Mouse (Mus musculus) large intestine, adult 2 months (tissue): Measurements from ENCODE around the gene Sstr2. TPM values are rescaled to one million over a fixed set of nuclear protein-coding genes. Genes with fewer than 3 reads are reported as not detected.
"Not testable (repeated sequence)": the region's sequence is repeated elsewhere in the genome, so short reads cannot be mapped to it uniquely, and the experiment has no call there.

ENCODE experiments used
- DNase-seq: peaks from one replicate; pipeline ENCODE4 v3.0.0-alpha.2; 2012; ENCODE audit warnings: low read depth, low spot score
- WGBS: fragments of 180-500 bp; shearing (Covaris S2); methylation state at CpG from one replicate; pipeline ENCODE4 v1.1.7; 2018; 5-methylcytosine and 5-hydroxymethylcytosine counted together
- polyA plus RNA-seq: library from polyadenylated mRNA; depleted of rRNA; stranded (reverse); fragments of >200 nt; gene quantifications from 2 replicates; pipeline ENCODE4 v1.2.3, GENCODE M21; 2012

The Sstr2 gene
- polyA plus RNA-seq, 1 experiment: 0.20 TPM

DNA sequence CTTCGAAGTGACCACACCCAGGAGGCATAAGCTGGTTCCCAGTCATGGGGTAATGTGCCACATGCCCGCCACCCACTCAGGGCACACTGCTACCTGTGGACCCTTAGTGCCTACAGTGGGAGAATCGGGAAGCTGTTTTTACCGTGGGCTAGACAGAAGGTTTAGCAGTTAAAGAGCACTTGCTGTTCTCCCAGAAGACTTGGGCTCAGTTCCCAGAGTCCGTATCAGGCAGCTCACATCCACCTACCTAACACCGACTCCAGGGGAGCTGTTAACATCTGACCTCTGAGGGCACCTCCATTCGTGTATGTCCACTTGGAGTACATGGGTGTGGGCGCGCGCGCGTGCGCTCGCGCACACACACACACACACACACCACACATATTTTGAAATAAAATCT, 35.0 kb downstream of the Sstr2 start:
- WGBS: 95% methylated on average over 15 of the region's 15 CpGs

DNA sequence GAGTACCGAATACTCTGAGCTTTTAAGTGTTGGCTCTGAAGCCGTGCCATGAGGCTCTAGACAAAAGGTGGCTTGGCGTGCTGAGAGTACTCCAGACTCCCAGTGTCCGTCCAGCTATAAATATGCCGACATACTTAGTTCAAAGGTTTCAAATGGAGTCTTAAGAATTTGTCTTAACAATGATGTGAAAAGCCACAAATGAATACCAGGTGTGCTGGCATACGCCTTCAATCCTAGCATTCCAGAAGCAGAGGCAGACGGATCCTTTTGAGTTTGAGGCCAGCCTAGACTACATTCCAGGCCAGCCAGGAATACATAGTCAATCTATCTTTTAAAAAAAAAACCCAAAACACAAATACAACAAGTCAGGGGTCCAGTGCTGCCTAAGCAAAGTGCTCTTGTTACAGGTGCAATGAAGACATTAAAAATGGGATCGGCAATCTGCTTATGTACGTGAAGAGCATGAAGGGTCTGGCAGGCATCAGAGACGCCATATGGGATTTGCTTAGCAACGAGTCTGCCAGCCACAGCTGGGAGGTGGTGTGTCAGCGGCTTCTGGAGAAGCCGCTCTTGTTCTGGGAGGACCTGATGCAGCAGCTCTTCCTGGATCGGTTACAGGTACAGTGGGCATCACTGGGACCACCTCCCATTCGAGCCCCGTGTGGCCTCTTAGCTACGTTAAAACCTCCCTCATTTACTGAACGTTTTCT, 35.6 kb downstream of the Sstr2 start:
- DNase-seq: no peak
- WGBS: 88% methylated on average over 18 of the region's 18 CpGs

More for the DNA sequence above, 35.0 kb downstream of the Sstr2 start:
- DNase-seq: no peak

DNA sequence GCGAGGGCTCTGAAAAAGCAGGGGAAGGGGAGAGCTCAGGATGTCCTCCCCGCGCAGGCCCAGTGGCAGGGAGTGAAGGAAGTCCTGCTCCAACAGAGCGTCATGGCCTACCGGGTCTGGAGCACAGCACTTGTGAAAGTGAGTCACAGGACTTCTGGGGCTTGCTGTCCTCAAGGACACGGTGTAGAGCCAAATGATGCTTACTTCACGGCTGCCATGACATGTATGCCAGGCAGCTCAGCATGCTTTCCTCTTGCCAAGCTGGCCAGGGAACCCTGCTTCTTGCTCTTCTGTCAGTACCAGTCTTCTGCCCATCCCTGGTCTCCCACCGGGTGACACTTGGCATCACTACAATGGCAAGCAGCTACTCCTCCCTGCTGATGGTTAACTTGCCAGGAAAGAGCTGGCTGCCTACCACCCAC, 37.4 kb downstream of the Sstr2 start:
- WGBS: 77% methylated on average over 8 of the region's 8 CpGs
- no peak for DNase-seq

DNA sequence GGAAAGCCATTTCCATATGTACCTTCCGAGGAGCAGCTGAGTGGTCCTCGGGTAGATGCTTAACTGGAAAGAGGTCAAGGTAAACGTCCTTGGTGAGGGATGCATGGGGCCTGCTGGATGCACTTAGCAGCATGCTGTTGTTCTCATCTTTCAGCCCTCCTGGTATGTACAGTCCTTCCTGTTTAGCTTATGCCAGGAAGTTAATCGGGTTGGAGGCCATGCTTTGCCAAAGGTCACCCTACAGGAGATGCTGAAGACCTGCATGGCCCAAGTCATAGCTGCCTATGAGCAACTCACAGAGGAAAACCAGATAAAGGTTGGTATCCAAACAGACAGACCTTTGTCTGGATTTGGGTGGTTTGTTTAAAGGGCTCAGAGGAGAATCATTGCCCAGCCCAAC, 38.1 kb downstream of the Sstr2 start:
- 48% methylated on average over 4 of the region's 4 CpGs for WGBS
- no peak for DNase-seq

DNA sequence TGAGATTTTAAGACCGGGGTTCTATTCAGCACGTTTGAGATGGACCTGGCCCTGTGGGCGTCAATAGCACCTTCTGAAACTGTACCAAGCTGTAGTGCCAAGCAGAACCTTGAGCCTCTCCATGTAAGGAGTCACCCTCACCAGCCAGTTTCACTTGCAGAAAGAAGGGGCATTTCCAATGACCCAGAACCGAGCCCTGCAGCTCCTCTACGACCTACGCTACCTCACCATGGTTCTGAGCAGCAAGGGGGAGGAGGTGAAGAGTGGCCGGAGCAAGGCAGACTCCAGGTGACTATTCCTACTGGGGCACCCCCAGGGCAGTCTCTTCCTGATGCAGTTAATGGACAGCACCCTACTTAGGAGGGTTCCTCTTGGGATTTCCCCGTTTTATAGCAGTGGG, 39.2 kb downstream of the Sstr2 start:
- WGBS: 76% methylated on average over 8 of the region's 8 CpGs
- DNase-seq: no peak

DNA sequence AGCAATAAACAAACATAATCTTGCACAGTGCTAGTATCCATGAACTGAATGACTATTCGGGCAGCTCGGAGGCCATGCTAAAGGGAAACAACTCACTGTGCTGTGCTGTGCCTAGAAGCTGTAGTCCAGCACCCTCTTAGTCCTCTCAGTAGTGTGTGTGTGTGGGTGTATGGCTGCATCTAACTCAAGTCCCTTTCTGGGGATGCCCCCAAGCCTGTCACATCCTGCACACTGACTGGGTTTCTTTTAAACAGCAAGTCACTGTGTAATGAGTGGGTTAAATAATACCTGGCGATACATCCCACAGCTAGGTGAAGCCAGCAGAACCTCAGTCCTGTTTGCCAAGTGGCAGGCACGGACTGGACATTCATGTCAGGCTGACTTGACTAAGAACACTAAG, 39.6 kb downstream of the Sstr2 start:
- WGBS: 68% methylated on average over 4 of the region's 4 CpGs
- DNase-seq: no peak

DNA sequence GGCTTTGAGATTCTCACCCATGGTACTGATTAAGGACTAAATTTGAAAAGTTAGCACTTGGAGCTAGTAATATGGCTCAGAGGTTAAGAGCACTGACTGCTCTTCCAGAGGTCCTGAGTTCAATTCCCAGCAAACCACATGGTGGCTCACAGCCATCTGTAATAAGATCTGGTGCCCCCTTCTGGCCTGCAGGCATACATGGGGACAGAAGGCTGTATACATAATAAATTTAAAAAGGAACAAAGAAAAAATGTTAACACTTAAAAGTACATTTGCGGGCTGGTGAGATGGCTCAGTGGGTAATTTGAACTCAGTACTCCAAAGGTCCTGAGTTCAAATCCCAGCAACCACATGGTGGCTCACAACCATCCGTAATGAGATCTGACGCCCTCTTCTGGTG, 41.1 kb downstream of the Sstr2 start:
- DNase-seq: not testable (repeated sequence)
- 94% methylated on average over 3 of the region's 3 CpGs for WGBS

DNA sequence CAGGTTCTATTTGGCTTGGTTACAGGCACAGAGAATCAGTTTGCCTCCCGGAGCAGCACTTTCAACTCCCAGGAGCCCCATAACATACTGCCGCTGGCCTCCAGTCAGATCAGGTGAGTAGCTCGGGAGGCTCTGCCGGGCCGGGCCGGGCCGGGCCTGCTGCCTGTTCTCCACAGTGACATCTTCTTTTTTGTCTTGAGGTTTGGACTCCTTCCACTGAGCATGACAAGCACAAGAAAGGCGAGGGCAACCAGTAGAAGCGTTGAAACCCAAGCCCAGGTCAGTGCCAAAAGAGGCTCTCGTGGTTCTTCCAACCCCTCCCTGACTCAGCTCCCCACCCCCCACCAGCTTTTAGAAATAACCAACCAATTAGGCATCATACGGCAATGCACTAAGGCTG, 41.8 kb downstream of the Sstr2 start:
- 91% methylated on average over 11 of the region's 11 CpGs for WGBS

DNA sequence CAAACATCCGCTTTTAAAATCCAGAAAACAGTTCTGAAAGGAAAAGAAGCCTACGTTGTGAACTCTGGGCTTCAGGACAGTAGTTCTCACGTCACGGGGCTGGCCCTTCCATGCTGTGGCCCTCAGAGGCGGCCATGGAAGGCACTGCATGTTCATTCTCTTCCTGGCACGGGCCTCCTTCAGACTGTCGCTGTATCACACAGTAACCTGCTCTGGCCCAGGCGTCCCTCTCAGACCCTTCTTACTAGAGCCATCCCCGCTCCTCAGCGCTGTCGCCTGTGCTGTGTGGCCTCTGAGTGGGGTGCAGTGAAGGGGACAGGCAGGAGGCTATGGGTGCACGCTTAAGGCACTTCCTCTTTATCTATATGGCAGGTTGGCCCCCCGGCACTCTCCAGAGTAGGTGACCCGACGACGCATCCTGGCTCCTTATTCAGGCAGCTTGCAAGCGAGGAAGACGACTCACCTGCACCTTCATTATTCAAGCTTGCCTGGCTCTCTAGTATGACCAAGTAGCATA, 42.8 kb downstream of the Sstr2 start:
- WGBS: 89% methylated on average over 18 of the region's 18 CpGs
- DNase-seq: no peak

More for the DNA sequence above, 41.8 kb downstream of the Sstr2 start:
- no peak for DNase-seq

DNA sequence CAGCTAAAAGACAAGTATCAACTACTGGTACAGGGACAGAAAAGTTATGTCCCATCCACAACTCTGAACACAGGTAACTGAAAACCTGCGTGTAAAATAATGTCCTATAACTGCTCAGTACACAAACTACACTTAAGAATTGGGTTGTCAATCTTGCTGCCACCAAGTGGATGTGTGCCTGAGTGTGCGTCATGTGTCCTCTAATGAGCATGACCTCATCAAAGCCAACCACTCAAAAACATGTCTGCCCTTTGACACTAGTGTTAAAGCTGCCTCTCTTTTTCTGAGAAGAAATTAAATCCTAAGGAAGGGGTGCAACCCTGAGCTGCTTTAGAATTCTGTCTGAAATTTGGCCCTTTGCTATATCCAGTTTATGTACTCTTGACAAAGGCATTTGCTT, 45.1 kb downstream of the Sstr2 start:
- DNase-seq: no peak
- 65% methylated on average over 2 of the region's 2 CpGs for WGBS

DNA sequence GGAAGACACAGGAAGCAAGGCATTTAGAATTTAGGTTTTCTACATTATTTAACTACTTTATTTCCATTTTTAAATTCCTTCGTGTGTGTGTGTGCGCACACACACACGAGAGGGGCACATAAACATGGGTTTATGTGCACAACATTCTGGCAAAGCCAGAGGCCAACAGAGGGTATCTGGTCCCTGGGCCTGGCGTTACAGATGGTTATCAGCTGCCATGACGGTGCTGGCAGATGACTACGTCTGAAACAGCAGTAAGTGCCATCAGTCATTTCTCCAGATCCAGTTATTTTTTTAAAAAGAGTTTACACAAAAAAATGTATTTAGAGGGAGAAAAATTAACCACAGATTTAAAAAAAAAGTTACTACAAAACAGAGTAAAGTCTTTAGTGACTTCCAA, 47.1 kb downstream of the Sstr2 start:
- no peak for DNase-seq
- 42% methylated on average over 6 of the region's 6 CpGs for WGBS

DNA sequence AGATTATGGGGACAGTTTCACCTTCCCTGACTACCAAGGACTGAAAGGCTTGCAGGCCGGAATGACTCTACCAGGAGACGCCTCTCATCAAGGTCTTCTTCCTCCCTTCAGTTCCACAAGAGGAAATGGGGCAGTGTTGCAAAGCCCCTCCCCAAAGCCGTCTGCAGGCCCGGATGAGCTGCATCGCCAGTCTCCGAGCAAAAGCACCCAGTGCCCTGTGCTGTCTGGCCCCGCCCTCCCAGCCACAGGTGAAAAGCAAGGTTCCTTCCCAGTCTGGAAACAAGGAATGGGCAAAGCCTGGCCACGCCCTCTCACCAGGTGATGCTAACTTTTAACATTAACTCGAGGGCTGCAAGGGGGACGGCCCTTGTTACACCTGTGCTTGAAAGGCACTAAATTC, 47.5 kb downstream of the Sstr2 start:
- 23% methylated on average over 10 of the region's 10 CpGs for WGBS
- DNase-seq: no peak

DNA sequence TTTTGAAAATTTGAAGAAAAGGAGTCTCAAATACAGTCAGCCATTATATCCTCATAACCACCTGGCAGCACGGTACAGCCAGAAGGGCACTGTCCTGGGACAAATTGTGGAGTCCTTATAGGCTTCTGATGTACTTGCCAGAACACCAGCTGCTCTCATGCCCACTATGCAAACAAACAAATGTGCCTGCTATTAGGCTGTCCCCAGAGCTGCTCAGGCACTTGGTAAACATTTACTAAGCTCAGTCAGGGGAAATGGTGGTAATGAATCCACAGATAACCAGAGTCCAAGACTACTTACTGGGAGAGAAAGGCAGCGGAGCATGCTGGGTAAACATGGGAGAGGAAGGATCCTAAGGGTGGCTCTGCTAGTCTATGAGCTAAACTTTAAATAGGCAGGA, 48.0 kb downstream of the Sstr2 start:
- DNase-seq: peak; percentile 63
- WGBS: 14% methylated on average over 2 of the region's 2 CpGs

DNA sequence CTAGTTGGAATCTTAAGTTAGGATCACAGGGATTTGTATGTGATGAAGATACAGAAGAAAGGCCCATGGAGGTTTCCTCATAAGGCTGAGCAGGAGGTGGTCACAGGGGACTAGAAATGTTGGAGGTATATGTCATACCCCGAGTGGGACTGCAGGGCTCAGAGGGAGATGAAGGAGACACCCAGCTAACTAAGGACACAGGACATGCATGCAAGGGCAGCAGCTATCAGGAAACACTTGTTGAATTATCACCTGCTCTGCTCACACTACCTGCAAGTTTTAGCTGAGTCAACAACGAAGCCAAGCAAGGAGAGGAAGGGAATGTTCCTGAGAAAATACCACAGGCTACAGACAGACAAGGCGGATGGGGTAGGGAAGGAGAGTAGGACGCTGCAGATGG, 48.6 kb downstream of the Sstr2 start:
- no peak for DNase-seq
- WGBS: 29% methylated on average over 4 of the region's 4 CpGs

DNA sequence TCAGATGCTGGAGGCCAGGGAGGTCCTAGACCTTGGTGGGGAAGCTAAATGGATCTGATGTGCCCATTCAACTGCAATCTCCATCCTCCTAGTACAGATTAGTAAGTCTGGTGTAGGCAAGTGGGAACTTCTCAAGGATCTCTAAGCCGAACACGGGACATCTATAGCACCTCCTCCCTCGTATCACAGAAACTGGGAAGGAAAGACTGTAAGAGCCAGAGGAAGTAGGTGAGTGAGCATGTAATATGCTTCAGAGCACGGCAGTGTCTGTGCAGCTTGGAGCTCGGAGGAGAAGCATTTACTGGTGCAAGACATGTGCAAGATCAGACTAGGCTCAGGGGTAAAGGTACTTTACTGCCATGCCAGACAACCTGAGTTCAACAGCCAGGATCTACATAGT, 49.7 kb downstream of the Sstr2 start:
- DNase-seq: no peak
- 66% methylated on average over 5 of the region's 5 CpGs for WGBS

DNA sequence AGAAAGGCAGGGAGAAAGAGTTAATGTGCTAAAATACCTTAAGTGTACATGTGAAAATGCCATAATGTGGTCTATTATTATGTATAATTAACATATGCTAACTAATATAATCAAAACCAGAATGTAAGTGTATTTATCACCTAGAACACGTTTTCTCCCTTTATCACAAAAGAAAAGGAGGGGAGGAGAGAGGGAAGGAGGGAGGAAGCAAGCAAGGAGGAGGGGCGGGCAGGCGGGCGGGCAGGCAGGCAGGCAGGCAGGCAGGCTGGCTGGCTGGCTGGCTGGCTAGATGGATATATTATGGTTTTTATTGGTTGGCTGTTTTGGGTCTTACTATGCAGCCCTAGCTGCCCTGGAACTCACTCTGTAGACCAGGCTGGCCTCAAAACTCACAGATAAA, 50.6 kb downstream of the Sstr2 start:
- 56% methylated on average over 4 of the region's 4 CpGs for WGBS
- no peak for DNase-seq

DNA sequence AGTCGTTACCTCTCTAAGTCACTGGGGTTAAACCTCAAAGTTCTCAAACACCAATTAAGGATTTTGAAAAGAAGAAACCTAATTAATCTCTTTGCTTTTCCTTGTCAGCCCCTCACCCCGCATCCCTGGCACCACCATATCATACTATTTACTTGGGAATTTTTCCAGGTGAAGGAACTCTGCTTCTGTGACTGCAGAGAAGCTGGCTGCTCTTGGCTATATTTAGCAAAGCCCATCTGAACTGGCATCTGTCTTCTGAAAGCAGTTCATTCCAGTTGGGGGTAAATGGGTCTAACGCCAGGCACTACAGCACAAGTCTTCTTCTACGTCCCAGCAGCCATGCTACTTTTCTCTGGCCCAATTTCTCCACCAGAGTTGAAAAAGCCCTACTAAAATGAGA, 54.5 kb downstream of the Sstr2 start:
- no peak for DNase-seq
- 81% methylated on average over 4 of the region's 4 CpGs for WGBS

DNA sequence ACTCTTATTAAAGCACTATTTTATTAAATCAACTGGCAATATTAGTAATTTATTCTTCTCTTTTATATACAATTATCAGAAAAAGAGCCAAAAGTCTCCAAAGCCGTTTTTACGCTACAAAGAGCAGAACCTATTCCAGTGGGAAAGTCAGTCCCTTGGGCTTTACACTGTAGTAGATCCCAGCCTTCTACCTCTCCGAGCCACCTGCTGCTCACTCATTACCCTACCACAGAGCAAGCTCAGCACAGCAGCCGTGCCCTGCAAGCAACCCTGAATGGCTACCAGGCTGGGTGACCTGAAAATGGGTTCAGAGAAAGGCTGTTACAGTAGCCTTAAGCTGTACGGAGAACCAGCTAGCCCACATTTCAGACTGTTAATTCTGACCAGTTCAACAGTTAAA, 55.5 kb downstream of the Sstr2 start:
- no peak for DNase-seq
- WGBS: 89% methylated on average over 5 of the region's 5 CpGs
